Mouse (Mus musculus): ENCODE data around the gene Gm20503. TPM values are rescaled to one million over a fixed set of nuclear protein-coding genes. Genes with fewer than 3 reads are reported as not detected.

Gm20503 gene
- total RNA-seq, 2 experiments from 2014 or later: 6.5 TPM; not detected in 1

DNA sequence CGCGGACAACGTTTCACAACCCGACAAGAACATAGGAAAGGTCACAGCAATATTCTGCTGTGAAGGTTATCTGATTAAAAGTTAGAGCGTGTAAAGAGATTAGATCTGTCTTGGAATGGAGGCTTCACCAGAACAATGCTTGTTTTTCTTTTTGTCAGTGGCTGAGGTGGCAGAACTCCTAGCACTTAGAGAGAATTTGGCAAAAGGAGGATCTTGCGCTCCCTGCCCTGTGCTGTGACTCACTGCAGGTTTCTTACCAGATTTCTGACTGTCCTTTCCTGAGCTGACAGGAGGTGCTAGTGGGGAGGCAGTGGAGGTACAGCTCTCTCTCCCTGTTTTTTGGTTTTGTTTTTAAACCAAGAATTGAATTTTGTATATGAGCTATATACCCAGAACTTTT is 4.0 kb downstream of the Gm20503 start:
- no peak for DNase-seq (ENCODE audit: low spot score in 2 of 2)

DNA sequence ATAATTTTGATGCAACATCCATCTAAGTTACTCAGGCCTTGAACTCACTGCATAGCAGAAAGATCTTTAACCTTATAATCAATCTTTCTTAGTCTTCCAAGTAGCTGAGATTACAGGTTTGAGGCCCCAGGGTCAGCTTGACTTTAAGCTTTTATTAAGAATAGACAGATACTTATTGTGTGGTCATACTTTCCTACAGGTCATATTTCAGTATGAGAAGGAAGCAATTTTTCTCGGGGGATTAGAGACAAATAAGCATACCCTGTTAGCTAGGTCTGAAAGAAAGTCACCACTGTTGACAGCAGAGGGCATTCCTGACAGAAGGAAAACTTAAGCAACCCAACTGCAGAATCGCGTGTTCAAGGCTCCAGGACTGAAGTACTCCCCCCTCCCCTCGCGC is 5.0 kb downstream of the Gm20503 start:
- DNase-seq (ENCODE audit: low spot score in 2 of 2): no peak

DNA sequence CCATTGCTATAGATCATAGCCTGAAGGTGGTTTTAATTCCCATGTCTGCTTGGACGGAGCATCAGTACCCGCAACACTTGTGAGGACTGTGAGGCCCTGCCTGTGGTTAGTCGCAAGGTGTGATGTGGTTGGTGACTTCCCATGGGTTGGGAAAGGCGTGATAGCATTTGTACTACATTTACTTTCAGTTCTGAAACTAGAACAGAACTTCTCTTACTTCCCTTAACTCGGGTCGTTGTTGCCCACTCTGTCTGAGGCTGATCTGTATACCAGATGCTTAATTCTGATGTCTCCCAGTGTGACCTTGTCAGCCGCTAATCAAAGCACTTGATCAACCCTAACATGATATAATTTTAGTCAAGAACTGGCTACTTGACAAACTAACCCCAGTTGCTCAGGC is 6.2 kb downstream of the Gm20503 start:
- DNase-seq (ENCODE audit: low spot score in 2 of 2): no peak

DNA sequence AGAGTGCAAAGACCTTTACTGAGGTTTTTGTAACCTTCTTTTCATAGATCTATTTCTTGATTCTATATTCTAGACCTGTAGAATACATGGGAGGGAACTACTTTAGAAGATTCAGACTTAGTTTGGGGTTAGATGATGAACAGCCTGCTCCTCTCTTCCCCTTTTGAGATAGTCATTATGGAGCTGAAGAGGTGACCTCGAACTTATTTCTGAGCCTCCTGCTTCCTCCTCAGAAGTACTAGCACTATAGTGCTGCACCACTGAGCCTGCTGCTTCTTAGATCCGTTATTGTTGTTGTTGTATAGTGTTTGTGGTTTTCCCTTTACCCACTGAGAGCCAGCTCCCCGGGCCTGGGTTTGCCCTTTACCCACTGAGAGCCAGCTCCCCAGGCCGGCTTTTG is 6.7 kb downstream of the Gm20503 start:
- DNase-seq (ENCODE audit: low spot score in 2 of 2): no peak

GRCm38 (mm10) chr4:59011446-59011845 is 8.4 kb downstream of the Gm20503 start:
- DNase-seq (ENCODE audit: low spot score in 2 of 2): no peak

DNA sequence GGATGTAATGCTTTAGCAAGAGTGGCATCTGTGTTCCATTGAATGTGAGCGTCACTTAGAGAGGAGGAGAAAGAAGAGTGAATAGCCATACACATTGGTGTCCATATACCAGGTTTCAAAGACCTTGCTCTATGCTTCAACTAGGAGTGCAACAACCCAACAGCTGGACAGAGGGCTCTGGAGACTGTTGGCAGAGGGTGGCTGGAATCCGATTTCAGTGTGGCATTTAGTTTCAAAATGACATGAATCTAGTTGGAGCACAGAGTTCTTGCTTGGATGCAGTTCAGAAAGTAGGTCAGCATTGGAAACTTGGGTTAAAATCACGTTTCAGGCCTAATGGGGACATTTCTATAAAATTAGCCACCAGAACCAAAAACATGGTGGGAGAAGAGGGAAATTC is 12.2 kb downstream of the Gm20503 start:
- no peak for DNase-seq (ENCODE audit: low spot score in 2 of 2)

DNA sequence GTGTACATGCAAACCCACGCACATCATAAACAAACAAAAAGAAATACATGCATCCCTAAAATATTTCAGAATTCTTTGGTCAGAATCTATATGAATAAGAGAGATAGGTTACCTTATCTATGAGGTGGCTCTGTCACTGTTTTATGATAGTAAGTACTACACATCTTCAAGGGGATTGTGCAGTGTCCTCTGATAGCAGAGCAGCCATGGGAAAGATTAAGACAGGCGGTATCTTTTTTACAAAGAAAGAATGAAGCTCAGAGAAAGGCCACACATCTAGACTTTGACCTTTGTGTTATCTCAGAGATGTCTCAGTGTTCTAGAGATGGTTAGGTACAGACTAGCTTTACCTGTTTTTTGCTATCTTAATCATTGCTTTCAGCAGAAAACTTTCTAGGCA is 13.9 kb downstream of the Gm20503 start:
- DNase-seq (ENCODE audit: low spot score in 2 of 2): no peak

DNA sequence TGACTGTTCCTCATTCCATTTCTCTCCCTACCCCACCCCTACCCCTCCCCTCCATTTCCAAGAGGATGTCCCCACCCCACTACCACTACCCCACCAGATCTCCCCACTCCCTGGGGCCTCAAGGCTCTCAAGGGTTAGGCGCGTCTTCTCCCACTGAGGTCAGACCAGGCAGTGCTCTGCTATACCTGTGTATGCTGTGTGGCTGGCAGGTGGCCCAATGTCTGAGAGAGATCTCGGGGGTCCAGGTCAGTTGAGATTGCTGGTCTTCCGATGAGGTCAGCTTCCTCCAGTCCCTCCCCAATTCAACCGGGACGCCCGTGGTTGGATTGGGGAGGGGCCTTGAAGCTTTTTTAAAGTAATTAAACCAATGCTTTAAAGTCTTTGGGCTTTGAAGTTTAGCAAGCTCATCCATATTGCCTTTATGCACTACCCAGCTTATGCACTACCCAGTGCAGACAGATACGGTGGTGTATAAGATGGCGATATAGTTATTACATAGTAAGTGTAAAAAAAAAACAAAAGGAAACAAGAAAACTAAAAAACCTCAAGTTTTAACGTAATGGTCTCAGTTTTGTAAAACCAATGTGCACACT is 31.4 kb downstream of the Gm20503 start:
- DNase-seq (ENCODE audit: low spot score in 2 of 2): no peak

GRCm38 (mm10) chr4:59034918-59035785 is 32.1 kb downstream of the Gm20503 start, which contains the start of gene Gng10:
Gng10 (plus strand) TSS chr4:59035088.
- DNase-seq (ENCODE audit: low spot score in 2 of 2): peak; percentile 69 to 79

GRCm38 (mm10) chr4:59035786-59036350 is 32.9 kb downstream of the Gm20503 start:
- peak; percentile 19 to 27 for DNase-seq (ENCODE audit: low spot score in 2 of 2)

- peak; percentile 76 to 83 for DNase-seq (ENCODE audit: low spot score in 2 of 2)
These were observed 33.6 kb downstream of the Gm20503 start for GRCm38 (mm10) chr4:59036490-59037127.

DNA sequence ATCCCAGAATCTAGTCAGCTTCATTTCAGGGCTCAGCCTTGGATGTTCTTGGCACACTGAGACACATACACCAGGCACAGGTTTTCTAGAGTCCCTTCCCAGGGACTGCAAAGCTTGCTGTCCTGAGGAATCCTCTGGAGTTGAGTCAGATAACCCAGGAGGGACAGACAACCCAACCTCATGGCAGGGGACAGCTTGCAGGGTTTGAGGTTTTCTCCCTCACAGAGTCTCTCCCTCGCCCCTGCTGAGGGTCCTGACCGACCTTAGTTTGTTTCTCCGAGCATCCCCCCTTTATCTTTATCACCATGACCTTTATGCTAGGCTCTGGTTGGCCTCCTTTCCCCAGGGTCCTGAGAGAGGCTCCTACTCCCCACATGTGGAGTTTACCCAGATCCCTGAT is 34.5 kb downstream of the Gm20503 start:
- DNase-seq (ENCODE audit: low spot score in 2 of 2): no peak

GRCm38 (mm10) chr4:59040397-59041287 is 37.6 kb downstream of the Gm20503 start:
- DNase-seq (ENCODE audit: low spot score in 2 of 2): no peak

- no peak for DNase-seq (ENCODE audit: low spot score in 2 of 2)
These were observed 40.1 kb downstream of the Gm20503 start for GRCm38 (mm10) chr4:59043074-59043473.

DNA sequence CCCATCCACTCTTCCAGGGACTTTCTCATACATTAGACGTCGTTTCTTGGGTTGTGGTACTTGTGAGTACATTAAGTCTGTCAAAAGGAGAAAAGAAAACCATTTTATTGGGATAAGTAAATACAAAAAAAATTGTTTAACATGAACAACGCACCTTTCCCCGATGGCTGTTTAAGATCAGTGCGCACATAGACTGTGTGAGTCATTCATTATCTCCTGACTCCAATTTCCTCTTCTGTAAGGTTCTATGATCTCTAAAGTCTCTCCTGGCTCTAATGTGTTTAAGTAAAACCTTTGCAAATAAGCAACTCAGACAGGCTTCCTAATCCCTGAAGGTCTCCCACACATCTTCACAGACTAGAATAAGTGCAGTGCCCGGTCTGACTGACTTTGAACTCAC is 40.9 kb downstream of the Gm20503 start:
- DNase-seq (ENCODE audit: low spot score in 2 of 2): no peak

GRCm38 (mm10) chr4:59047222-59047621 is 44.2 kb downstream of the Gm20503 start:
- no peak for DNase-seq (ENCODE audit: low spot score in 2 of 2)

GRCm38 (mm10) chr4:59051081-59051480 is 48.1 kb downstream of the Gm20503 start:
- no peak for DNase-seq (ENCODE audit: low spot score in 2 of 2)

- DNase-seq (ENCODE audit: low spot score in 2 of 2): no peak
These were observed 54.9 kb downstream of the Gm20503 start for GRCm38 (mm10) chr4:59057929-59058328.

GRCm38 (mm10) chr4:59062526-59062925 is 59.5 kb downstream of the Gm20503 start:
- DNase-seq (ENCODE audit: low spot score in 2 of 2): no peak

DNA sequence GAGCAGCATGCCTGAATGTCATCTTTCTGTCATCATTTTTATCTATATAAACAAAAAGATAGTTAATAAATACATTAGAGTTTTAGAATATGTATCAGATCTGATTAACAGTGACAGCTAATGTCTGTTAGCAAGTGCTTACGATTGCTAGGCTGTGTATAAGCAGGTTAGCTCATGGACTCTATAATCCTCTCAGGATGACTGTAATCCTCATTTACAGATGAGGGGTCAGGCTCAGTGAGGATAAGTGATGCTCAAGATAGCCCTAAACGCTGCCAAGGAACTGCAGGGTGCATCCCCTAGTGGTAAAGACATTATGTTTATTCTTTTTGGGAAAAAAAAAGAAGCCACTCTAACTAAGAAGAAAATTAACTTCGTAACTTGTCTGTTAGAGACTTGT is 66.3 kb downstream of the Gm20503 start:
- DNase-seq (ENCODE audit: low spot score in 2 of 2): no peak

DNA sequence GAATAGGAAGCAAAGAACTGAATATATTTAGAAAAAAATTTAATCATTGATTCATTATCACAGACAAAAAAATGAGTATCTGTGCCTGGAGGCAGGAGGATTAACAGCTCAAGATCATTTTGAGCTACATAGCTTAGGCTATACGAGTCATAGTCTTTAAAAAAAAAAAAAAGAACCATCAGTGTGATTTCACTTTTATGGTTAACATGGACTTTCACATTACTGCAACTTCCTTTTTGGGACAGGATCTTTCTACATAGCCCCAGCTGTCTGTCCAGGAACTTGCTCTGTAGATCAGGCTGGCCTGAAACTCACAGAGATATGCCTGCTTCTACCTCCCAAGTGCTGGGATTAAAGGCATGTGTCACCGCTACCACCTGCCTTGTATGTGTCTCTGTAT is 80.4 kb downstream of the Gm20503 start:
- no peak for DNase-seq (ENCODE audit: low spot score in 2 of 2)

Data from layer of hippocampus, postnatal 10 days (tissue).